Mouse (Mus musculus): ENCODE data around the gene Arhgef7. TPM values are rescaled to one million over a fixed set of nuclear protein-coding genes. Genes with fewer than 3 reads are reported as not detected.
A peak's percentile ranks its signal among the peaks of the same experiment; 100 is the strongest.

Gene Arhgef7
- polyA plus RNA-seq, 1 experiment from 2014 or later: 50.3 TPM

DNA sequence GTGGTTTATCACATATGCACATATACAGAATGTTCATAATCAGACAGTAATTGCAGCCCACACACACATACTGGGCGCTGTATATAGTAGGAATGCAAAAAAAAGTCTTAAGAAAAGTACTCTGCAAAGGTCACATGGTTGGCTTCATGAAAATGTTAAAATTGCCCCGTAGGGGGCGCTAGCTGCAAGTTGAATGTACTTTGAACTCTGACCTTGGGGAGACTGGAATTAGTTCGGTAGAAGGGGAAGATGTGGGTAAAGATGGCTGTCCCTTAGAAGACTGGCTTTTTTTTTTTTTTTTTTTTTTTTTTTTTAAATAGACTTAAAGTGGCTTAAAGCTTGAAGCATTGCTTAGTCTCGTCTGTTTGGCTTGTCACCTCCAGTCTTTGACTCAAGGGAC lies 28.4 kb downstream of the Arhgef7 start:
- Histone ChIP-seq H3K27ac (replicated peaks) (no peak overlapping the region), H3K9me3 (no peaks in the 10 kb centered on the region), H3K36me3 (replicated peaks) (peaks cover 1% of the 10 kb centered on the region; the same call in 1 of the 2 replicates), H3K27me3 (replicated peaks; ENCODE audit: low read depth, poor library complexity, severe bottlenecking) (no peaks in the 10 kb centered on the region), H3K4me3 (no peak overlapping the region), H3K4me1 (peaks cover 28% of the 10 kb centered on the region)
- 20% methylated on average over 5 of the region's 5 CpGs for WGBS
- DNase-seq (ENCODE audit: low spot score): peak; percentile 66

DNA sequence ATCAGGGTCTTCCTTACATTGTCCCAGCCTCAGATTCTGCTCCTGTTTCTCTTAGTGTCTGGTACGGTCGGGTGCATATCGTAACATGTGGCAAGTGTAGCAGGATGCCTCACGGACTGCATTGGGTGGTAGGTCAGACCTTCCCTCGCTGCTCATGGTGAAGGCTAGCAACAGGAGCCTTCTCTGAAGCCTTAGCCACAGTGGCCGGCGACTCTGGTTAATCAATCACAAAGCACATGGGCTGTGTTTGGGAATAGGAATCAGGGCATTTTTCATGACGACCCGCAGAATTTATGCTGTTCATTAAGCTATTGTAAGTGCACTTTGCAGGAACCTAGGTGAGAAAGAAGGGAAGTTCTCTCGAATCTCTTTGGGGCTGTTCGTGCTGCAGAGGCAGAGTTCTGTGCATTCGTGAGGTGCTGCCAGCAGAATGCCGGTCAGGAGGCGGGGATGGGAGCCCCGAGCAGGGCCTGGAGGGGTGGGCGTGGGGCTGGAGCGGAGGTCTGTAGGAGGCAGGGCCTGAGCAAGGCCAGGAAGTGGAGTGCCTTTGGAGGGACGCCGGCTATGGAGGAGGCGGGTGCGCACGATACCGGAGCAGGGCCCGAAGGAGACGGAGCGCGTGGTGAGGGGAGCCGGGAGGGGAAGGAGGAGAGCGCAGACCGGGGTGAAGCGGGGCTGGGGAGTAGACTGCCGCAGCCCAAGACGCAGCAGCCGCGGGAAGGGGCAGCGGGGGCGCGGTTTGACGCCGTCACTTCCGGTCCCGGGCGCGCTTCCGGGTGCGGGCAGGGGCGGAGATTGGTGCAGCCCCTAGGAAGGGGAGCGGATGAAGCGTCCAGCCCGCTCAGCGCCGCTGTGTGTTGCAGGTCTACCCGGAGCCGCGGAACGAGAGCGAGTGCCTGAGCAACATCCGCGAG lies 30.3 kb downstream of the Arhgef7 start:
- peaks cover 28% of the 10 kb centered on the region for H3K4me1 ChIP-seq
- peak; percentile 95 for DNase-seq (ENCODE audit: low spot score)
- H3K27me3 ChIP-seq (replicated peaks; ENCODE audit: low read depth, poor library complexity, severe bottlenecking): no peaks in the 10 kb centered on the region
- peak overlapping the region; percentile 92 for H3K27ac ChIP-seq (replicated peaks)
- no peaks in the 10 kb centered on the region for H3K9me3 ChIP-seq
- peak overlapping the region; percentile 96 for H3K4me3 ChIP-seq
- WGBS: 3% methylated on average over 59 of the region's 59 CpGs
- peaks cover 4% of the 10 kb centered on the region for H3K36me3 ChIP-seq (replicated peaks)

DNA sequence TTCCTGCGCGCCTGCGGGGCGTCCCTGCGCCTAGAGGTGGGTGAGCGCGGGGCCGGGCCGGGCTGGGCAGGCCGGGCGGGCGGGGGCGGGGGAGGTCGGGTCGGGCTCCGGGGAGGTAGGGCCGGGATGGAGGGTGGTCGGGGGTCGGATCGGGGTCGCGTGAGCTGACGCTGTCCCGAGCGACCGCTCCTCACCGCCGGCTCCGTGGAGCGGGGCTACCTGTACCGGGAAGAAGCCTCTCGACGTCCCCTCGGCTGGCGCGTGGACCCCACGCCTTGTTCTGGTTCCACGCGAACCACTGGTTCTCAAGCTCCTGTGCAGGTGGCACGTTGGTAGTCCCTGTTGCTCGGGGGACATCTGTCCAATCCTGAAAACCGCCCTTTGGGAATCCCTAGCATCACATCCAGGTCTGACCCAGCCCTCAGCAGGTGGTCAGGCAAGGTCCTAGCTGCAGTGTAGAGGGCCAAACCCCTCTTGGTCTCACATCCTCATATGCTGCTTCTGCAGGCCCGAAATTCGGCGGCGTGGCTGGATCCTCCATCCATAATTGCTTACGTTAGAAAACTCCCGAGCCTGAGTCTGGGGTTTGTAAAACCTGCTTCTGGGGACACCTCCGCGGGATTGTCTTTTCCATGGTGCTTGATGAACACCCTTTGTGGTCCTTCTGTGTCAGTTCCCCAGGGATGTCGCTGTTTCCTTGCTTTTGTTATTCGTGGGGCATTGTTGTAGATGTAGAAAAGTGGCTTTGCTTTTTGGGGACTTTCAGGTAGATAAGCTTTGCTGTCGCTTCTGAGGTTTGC lies 31.2 kb downstream of the Arhgef7 start:
- no peaks in the 10 kb centered on the region for H3K27me3 ChIP-seq (replicated peaks; ENCODE audit: low read depth, poor library complexity, severe bottlenecking)
- DNase-seq (ENCODE audit: low spot score): no peak
- H3K36me3 ChIP-seq (replicated peaks): peaks cover 4% of the 10 kb centered on the region
- H3K4me3 ChIP-seq: peak overlapping the region; percentile 96
- H3K9me3 ChIP-seq: no peaks in the 10 kb centered on the region
- peaks cover 28% of the 10 kb centered on the region for H3K4me1 ChIP-seq
- H3K27ac ChIP-seq (replicated peaks): peak overlapping the region; percentile 92
- 2% methylated on average over 53 of the region's 53 CpGs for WGBS

DNA sequence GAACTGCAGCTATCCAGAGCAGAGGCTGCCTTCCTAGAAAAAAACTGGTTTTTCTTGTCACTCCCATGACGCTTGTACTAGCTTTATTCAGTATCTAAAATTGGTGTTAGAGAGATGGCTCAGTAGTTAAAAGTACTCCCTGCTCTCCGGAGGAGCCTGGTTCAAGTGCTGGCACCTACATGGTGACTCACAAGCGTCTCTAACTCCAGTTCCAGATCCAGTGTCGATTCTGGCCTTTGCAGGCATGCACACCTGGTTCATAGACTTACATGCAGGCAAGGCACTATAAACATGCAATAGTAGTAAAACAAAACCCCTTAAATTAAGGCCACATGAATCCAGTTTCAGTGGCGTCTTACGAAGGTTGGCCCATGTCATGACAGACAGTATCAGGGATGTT lies 34.0 kb downstream of the Arhgef7 start:
- no peak for DNase-seq (ENCODE audit: low spot score)
- Histone ChIP-seq H3K36me3 (replicated peaks) (peaks cover 11% of the 10 kb centered on the region), H3K27me3 (replicated peaks; ENCODE audit: low read depth, poor library complexity, severe bottlenecking) (no peaks in the 10 kb centered on the region), H3K4me1 (peaks cover 28% of the 10 kb centered on the region), H3K9me3 (no peaks in the 10 kb centered on the region), H3K27ac (replicated peaks) (no peak overlapping the region), H3K4me3 (no peak overlapping the region)
- WGBS: 93% methylated on average over 6 of the region's 6 CpGs

DNA sequence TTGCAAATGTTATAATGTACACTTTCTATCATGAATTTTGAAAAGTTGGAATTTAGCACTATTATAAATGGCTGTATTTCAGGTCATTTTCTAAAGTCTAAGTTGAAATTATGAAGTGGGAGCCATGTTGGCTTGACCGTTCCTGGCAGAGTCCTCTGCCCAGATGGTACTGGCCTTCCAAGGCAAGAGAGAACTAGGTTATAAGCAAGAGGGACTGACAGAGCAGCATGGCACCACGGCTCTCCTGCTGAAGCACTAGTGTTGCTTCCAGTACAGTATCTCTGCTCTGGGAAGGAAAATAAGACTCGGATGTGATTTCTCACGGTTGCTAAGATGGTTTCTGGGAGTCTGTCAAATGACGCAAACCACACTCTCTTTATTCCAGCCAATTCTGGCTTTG lies 34.5 kb downstream of the Arhgef7 start:
- Histone ChIP-seq H3K4me1 (peaks cover 26% of the 10 kb centered on the region), H3K27me3 (replicated peaks; ENCODE audit: low read depth, poor library complexity, severe bottlenecking) (no peaks in the 10 kb centered on the region), H3K36me3 (replicated peaks) (peaks cover 16% of the 10 kb centered on the region), H3K9me3 (no peaks in the 10 kb centered on the region), H3K27ac (replicated peaks) (no peak overlapping the region), H3K4me3 (no peak overlapping the region)
- no peak for DNase-seq (ENCODE audit: low spot score)
- WGBS: 90% methylated on average over 5 of the region's 5 CpGs

DNA sequence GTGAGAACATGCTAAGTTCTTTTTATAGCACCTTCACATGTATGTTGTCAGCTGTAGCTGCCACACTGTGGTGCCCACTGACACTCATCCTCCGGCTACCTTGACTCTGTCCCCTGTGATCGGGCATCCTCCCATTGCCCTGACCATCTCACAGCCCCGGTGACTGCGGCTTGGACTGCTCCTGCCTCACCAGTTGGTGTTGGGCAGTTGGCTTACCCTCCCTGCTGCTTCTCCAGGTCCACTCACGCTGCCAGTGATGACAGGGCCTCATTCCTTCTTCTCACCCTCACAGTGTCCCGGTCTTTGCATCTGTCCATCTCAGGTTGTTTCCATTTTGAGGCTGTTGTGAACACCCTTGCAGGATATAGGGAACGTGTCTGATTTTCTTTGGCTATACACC lies 35.3 kb downstream of the Arhgef7 start:
- no peaks in the 10 kb centered on the region for H3K27me3 ChIP-seq (replicated peaks; ENCODE audit: low read depth, poor library complexity, severe bottlenecking)
- no peak overlapping the region for H3K4me3 ChIP-seq
- WGBS: 94% methylated on average over 7 of the region's 7 CpGs
- no peaks in the 10 kb centered on the region for H3K9me3 ChIP-seq
- peaks cover 24% of the 10 kb centered on the region for H3K36me3 ChIP-seq (replicated peaks)
- H3K4me1 ChIP-seq: peaks cover 18% of the 10 kb centered on the region
- DNase-seq (ENCODE audit: low spot score): no peak
- H3K27ac ChIP-seq (replicated peaks): no peak overlapping the region

DNA sequence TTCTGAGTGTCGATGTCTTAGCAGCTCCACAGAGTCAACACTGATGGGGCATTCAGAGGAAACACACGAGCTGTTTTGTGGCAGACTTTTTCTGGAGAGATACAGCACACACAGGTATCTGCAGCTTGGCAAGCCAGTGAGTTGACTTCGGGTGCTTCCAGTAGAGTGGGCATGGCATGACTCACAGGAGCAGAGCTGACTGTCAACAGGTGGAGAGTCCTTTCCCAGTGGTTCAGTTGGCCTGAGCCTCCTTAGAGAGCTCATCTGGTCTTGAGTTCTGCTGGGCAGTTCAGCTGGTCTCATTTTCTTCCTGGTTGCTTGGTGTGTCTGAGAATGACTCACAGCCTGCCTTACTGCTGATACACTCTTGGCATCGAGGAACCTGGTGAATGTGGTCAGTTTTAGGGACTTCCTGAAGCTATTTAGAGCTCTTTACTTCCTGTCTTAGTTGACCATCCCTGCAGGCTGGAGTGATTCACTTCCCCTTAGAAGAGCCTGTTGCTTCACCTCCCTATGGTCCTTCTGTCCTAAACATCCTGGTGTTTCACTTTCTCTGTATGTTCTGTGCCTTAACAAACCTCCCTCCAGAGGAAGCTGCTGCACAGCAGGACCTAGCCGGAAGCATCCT lies 39.8 kb downstream of the Arhgef7 start:
- WGBS: 89% methylated on average over 5 of the region's 5 CpGs
- Histone ChIP-seq H3K27ac (replicated peaks) (no peak overlapping the region), H3K36me3 (replicated peaks) (peaks cover 42% of the 10 kb centered on the region), H3K27me3 (replicated peaks; ENCODE audit: low read depth, poor library complexity, severe bottlenecking) (no peaks in the 10 kb centered on the region), H3K4me3 (no peak overlapping the region), H3K4me1 (no peaks in the 10 kb centered on the region), H3K9me3 (no peaks in the 10 kb centered on the region)
- no peak for DNase-seq (ENCODE audit: low spot score)

DNA sequence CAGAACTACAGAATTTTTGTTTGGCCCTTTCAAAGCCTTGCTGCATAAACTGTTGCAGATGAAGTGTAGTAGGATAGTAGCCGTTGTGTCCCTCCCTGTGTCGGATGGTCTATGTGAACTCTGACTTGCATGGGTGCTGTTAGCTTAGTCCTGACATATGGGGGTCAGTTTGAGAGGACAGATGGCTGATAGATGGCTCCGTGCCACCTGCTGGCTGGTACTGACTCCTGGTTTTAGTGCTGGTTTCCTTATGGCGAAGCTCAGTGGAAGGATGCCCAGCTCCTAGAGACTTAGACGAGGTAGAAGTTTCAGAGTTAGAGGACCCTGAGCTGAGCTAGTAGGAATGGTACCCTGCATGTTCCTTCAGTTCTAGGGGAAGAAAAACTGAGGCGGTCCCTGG lies 42.5 kb downstream of the Arhgef7 start:
- 95% methylated on average over 6 of the region's 6 CpGs for WGBS
- Histone ChIP-seq H3K36me3 (replicated peaks) (peaks cover 42% of the 10 kb centered on the region), H3K27me3 (replicated peaks; ENCODE audit: low read depth, poor library complexity, severe bottlenecking) (no peaks in the 10 kb centered on the region), H3K27ac (replicated peaks) (no peak overlapping the region), H3K4me1 (peaks cover 17% of the 10 kb centered on the region), H3K9me3 (no peaks in the 10 kb centered on the region), H3K4me3 (no peak overlapping the region)
- no peak for DNase-seq (ENCODE audit: low spot score)

DNA sequence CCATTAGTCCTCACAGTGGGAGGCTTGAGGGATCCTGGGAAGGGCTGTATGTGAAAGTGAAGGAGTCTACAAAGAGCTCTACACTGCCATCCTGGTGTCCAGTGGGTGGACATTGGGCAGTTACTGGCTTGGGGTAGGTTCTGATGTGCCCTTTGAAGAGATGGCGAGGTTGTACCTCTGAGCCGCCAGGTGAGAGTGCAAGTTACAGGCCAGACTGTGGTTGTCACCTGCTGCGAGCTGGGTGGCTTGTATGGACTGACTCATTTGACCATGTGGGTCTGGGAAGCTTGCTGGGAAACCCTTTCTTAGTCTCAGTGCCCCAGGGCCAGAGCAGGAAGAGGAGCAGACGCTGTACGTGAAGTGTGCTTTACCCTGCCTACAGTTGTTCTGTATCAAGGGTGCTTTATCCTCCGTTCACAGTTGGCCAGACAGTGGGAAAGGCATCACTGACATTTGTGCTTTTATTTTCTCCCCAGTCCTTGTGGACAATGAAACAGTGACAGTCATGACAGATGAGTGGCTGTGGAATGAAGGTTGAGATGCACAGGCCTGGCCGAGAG lies 43.1 kb downstream of the Arhgef7 start:
- DNase-seq (ENCODE audit: low spot score): no peak
- Histone ChIP-seq H3K4me3 (no peak overlapping the region), H3K27ac (replicated peaks) (no peak overlapping the region), H3K36me3 (replicated peaks) (peaks cover 36% of the 10 kb centered on the region), H3K9me3 (no peaks in the 10 kb centered on the region), H3K4me1 (peaks cover 23% of the 10 kb centered on the region), H3K27me3 (replicated peaks; ENCODE audit: low read depth, poor library complexity, severe bottlenecking) (no peaks in the 10 kb centered on the region)
- WGBS: 80% methylated on average over 7 of the region's 7 CpGs

DNA sequence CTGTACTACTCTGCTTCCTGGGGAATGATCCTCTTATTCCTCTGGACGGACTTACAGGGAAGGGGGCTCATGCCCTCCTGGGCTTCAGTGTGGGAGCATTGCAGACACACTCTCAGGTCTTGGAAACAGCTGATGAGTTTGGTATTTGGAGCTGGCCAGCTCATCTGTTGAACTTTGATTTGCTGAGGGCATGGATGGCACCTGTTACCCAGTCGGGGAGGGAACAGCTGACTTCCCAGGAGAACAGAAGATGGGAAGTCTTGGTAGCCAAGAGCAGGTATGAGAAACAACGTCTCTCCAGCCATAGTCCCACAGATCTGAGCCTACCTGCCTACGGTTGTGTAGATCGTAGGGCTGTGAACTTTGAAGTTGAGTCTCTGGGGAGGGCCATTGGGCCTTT lies 44.1 kb downstream of the Arhgef7 start:
- Histone ChIP-seq H3K9me3 (no peaks in the 10 kb centered on the region), H3K27me3 (replicated peaks; ENCODE audit: low read depth, poor library complexity, severe bottlenecking) (no peaks in the 10 kb centered on the region), H3K27ac (replicated peaks) (no peak overlapping the region), H3K4me1 (peaks cover 30% of the 10 kb centered on the region), H3K4me3 (no peak overlapping the region), H3K36me3 (replicated peaks) (peaks cover 35% of the 10 kb centered on the region)
- 94% methylated on average over 5 of the region's 5 CpGs for WGBS
- DNase-seq (ENCODE audit: low spot score): no peak

DNA sequence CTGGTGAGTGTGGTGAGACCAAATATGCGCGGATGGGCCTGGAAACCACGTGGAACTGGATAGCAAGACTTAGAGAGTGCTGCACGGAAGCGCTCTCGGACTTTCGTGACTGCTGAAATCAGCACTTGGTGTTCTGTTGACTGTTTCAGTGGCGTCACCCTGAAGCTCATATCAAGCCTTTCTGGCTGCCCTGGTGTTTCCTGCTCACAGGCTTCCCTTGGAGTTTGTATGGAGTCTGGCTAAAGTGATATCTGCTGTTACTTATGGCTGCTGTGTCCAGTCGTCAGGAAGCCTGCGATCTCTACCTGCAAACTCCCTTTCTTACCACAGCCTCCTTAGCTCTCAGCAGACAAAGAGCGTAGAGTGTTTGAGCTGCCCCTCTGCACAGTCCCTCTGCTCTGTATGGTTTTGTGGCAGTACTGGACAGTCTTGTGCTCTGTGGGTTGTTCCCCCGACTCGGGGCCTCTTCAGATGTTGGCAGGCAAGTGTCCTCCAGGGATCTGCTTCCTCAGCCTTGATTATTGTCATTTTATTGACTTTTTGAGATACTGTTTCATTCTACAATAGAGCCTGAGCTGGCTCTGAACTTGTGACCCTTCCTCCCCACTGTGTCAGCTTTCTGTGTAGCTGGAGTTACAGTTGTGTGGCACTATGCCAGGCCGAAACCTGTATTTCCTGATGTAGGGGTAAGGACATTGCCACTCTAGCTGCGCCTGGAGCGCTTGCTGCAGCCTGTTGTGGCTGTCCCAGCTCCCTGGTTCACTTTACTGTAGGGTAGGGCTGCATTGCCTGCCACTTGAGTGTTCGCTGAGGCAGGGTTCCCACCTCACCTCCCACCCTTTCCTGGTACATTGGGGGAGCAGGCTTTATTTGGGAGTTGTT lies 46.9 kb downstream of the Arhgef7 start:
- WGBS: 86% methylated on average over 17 of the region's 17 CpGs
- Histone ChIP-seq H3K27me3 (replicated peaks; ENCODE audit: low read depth, poor library complexity, severe bottlenecking) (no peaks in the 10 kb centered on the region), H3K36me3 (replicated peaks) (peaks cover 15% of the 10 kb centered on the region; the same call in 1 of the 2 replicates), H3K4me1 (peaks cover 41% of the 10 kb centered on the region), H3K27ac (replicated peaks) (0 out of 2 replicates have a peak overlapping the region, but pooled peaks have one; percentile 35), H3K9me3 (no peaks in the 10 kb centered on the region), H3K4me3 (no peak overlapping the region)
- DNase-seq (ENCODE audit: low spot score): no peak

All from embryonic facial prominence, embryonic 10.5 days (tissue).